Mouse (Mus musculus) activated CD4-positive, CD25-positive, alpha-beta regulatory T cell, adult 4 months (primary cell): ENCODE data around the gene Nr4a3. TPM values are rescaled to one million over a fixed set of nuclear protein-coding genes. Genes with fewer than 3 reads are reported as not detected.
A peak's percentile ranks its signal among the peaks of the same experiment; 100 is the strongest.

Source experiments
- ATAC-seq: one replicate; pipeline ENCODE4 v1.8.0; 2017
- polyA plus RNA-seq, 2 experiments: library from polyadenylated mRNA; unstranded; fragments of 100-300 nt; shearing (Covaris generic); gene quantifications; one replicate each; pipeline ENCODE4 v1.2.1; 2017

The Nr4a3 gene
- polyA plus RNA-seq: 1 to 10 TPM; 2.0 to 3.5 TPM

DNA sequence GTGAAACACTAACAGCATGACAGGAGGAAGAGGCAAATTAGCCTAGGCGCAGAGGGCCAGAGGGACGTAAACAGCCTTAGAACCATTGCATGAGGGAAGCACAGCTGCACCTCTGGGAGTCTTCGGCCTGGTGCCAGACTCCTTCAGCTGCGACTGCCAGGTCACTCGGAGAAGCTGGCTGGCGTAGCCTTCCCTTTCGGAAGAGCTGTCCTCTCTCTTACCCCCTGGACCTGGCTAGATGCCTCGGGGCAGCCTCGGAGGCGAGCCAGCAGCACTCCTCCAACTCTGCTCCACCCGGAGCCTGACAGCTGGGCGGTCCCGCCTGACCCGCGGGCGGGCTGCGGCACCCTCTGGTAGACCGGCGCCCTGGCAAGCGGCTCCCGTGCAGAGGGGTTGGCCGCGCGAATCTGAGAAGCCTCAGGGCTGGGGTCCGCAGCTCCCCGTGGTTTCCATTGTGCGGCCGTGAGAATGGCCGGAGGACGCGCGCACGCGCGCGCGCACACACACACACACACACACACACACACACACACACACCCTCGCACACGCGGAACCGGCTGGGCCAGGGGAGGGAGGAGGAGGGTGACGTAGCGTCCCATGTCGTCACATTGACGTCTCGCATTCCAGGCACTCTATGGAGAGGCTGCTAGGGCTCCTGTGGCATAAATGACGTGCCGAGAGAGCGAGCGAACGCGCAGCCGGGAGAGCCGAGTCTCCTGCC, at the start of gene Nr4a3:
TSS of gene Nr4a3 (plus strand) at position 663 of the 721 bp plus-strand sequence.
- peak; percentile 47 for ATAC-seq

GRCm38 (mm10) chr4:48002969-48003368, 42.0 kb upstream of the Nr4a3 start:
- no peak for ATAC-seq

DNA sequence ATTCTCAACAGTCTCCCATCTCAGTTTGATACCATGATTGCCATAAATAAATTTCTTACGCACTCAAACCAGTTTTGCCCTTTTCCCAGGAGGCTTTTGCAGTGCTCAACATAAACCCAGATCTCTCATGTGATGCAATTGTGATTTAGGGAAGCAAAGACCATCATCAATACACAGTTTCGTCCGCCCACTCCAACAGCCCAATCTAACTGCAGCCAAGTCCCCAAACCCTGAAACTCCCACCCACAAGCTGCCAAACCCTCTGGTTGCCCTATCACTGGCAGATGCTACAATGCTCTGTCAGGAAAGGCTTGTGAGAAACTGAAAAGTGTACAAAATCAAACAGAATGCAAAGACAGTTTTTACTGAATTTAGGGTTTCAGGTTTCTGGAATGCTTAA, 41.5 kb upstream of the Nr4a3 start:
- no peak for ATAC-seq

DNA sequence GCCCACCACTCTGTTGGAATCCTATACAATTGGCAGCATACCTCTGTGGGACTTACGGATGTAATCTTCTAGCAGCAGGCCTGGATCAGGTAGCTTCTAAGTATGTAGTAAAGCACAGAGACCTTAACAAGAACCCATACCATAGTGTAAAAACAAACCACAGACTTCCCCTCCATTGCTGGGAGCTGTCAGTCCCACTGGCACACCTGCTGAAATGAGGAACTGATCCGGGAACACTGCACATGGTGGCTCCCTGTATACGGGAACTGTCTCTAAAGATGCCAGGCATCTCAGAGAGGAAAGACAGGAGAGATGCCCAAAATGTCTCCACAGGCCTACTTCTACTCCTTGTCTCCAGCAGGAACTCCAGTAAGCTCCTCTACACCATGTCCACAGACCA, 38.6 kb upstream of the Nr4a3 start:
- no peak for ATAC-seq

GRCm38 (mm10) chr4:48012209-48012608, 32.7 kb upstream of the Nr4a3 start:
- peak; percentile 95 for ATAC-seq

DNA sequence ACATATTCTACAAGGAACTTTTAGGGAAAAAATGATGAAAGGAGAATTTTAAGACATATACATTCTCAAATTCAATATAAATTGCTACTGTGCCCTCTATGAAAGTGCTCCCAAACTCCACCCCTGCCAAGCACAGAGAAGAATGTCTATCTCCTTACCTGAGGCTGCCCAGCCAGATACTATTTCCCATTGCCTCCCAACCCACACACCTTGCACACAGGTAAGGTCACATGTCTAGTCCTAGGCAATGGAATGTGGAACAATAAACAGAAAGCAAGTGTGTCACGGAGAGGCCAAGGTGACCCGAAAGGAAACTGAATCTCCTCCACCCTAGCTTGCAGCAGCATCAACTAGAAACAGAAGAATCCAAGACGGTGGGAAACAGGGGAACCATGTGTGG, 22.0 kb upstream of the Nr4a3 start:
- no peak for ATAC-seq

GRCm38 (mm10) chr4:48029652-48030051, 15.3 kb upstream of the Nr4a3 start:
- peak; percentile 62 for ATAC-seq

DNA sequence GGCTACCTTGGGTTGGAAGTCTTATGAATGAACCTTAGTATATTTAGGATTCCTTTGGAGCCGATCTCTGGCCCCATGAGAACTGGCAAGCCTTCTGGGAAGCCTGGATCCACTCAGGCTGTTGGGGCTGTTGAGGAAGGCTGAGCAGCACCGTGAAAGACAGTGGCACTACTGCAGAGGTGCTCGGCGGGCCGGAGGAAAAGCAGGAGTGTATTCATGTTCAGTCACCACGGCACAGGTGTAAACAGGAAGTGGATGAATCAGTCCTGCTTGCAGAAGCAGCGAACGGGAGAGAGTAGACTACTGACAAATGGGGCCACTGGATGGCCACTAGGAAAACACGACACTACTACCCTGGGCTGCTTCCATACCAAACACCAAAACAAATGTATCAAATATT, 10.7 kb upstream of the Nr4a3 start:
- peak; percentile 81 for ATAC-seq

- ATAC-seq: no peak
Observed at GRCm38 (mm10) chr4:48037646-48038045, 7.3 kb upstream of the Nr4a3 start.

DNA sequence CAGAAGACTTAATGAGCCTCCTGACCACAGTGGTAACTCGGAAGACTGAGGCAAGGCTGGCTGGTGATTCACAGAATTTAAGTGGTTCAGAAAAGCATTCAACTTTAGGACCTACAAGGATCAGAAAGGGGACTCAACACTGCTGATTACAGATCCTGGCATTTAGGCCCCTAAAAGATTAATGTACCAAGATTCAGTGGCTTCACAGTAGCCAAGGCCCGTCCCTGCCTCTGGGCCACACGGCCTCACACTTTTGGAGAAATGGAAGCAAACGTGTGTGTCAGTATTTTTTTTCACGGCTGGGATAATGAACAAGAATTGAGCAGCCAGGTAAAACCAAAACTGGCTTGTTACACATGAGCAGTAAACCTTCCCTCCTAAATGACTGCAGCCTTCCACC, 6.1 kb upstream of the Nr4a3 start:
- no peak for ATAC-seq

- ATAC-seq: peak; percentile 18
Observed at GRCm38 (mm10) chr4:48039736-48040135, 5.2 kb upstream of the Nr4a3 start.

- no peak for ATAC-seq
Observed at GRCm38 (mm10) chr4:48042466-48042785, 2.5 kb upstream of the Nr4a3 start.

- ATAC-seq: peak; percentile 56
Observed at GRCm38 (mm10) chr4:48042786-48043701, 1.9 kb upstream of the Nr4a3 start.

- no peak for ATAC-seq
Observed at GRCm38 (mm10) chr4:48044141-48044490, 837 bp upstream of the Nr4a3 start.

DNA sequence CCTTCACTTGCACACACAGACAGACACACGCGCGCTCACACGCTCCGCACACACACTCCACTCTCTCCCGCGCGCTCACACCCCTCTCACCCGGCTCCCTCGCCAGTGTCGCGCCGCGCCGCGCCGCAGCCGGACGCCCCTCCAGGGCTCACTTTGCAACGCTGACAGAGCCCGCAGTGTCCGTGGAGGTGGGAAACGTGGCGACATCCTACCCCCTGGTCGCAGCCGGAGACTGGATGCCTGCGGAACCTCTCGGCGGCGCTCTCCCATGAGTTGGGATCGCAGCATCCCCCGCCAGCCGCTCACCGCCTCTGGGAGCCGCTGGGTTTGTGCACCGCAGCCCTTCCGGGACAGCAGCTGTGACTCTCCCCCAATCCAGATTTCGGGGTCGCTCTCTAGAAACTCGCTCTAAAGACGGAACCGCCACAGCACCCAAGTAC, 348 bp downstream of the Nr4a3 start:
- no peak for ATAC-seq

- ATAC-seq: no peak
Observed at GRCm38 (mm10) chr4:48045721-48046460, 938 bp downstream of the Nr4a3 start.

GRCm38 (mm10) chr4:48046461-48046901, 1.5 kb downstream of the Nr4a3 start:
- no peak for ATAC-seq

DNA sequence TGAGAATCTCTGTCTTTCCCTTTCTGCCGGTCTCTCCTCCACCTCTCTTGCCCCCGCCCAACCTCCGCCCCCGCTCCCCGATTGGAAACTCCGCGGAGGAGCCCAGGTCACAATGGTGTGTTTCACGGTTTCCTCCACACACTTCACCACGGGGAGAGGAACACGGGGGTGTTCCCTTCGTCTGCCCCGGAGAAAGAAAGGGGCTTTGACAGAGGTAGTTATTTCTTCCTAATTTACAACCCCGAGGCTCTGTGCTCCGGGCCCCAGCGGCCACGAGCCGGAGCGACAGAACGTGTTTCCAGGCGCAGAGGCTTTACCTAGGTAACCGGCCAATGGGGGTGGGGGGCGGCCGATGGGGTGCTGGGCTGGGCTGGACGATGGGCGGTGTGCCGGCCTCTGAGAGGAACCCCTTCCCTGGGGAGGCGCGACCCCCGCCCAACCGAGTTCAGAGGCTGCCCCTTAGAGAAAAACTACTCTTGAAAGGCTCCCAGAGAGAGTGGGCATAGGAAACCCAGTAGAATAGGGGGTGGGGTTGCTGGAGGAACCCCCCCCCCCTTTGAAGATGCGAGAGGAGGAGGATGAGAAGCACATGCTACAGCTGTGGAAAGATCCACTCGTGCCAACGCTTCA, 2.3 kb downstream of the Nr4a3 start:
- no peak for ATAC-seq

DNA sequence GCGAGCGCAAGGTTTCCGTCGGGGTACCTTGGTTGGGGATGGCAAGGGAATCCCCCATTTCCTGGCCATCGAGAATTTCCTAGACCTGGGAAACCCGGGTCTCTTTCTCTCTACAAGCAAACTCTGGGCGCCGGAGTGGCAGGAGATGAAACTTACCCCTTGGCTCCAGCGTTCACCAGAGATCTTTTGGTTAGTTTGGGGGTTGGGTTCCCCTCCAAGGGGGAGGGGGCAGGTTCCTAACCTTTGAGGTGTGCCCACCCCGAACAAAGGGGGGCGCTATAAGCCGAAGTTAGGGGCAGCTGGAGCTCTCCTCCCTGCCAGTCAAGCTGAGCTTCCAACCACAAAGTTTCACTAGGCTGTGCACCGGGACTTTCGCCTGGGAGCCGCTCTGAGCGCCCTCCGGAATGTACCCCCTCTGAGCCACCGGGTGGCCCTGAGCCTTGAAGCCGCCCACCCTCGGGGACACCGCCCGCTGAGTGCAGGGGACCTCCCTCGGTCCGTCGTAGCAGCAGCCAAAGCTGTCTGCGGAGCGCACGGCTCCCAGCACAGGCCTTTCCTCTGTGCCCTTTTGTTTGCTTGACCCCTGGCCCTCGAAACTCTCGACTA, 2.9 kb downstream of the Nr4a3 start:
- no peak for ATAC-seq

DNA sequence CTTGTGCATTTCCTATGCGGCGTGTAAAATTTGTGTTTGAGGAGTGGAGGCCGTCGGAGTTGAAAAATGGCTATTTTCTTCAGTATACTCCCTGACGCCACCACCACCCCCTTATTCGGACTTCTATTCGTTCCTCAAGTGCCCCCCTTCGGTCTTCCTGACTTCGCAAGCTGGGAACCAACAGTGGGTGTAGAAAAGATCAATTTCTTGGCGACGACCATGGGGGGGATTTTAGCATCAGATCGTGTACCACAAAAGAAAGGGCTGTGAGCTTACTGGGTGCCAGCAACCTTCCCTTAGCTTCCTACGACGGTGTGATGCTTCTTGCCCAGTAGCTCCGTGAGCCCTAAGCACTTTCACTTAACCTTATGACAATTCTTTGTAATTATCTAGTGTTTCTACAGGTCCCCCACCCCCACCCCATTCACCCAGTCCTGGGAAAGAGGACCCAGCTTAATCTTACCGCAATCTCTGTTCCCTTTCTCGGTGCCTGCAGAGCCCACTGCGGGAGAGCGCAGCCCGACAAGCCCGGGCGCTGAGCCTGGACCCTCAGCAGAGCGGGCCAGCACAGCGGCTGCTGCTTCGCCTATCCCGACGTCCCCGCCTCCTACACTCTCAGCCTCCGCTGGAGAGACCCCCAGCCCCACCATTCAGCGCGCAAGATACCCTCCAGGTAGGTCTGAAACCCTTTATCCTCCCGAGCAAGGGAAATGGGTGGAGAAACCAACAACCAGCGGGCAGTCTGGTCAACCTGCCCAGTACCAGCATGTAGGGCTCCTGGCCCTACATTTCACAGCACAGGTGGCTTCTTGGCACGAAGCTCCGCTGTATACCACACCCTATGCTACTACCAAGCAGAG, 3.7 kb downstream of the Nr4a3 start:
- no peak for ATAC-seq

- ATAC-seq: no peak
Observed at GRCm38 (mm10) chr4:48050020-48050419, 5.1 kb downstream of the Nr4a3 start.
